Mouse (Mus musculus) left cerebral cortex, postnatal 14 days (tissue): ENCODE measurements around the gene Plekhj1. TPM values are rescaled to one million over a fixed set of nuclear protein-coding genes. Genes with fewer than 3 reads are reported as not detected.

ENCODE experiments used
- DNase-seq, 2 experiments: peaks; one replicate each; pipeline ENCODE4 v3.0.0; 2021 to 2022; ENCODE audit warnings: low spot score in 2 of 2, mixed read lengths in 1 of 2
- intact Hi-C: fragments of 180-260 bp; cut with DNase I; formaldehyde crosslinking; loops from one replicate; pipeline ENCODE4 v1.15.1; 2025
- total RNA-seq, 2 experiments: library from RNA; stranded (reverse); gene quantifications; 2 replicates each; pipeline ENCODE4 v1.2.3; 2021

Gene Plekhj1
- total RNA-seq, 2 experiments from 2014 or later, result 60.0 to 62.8 TPM

DNA sequence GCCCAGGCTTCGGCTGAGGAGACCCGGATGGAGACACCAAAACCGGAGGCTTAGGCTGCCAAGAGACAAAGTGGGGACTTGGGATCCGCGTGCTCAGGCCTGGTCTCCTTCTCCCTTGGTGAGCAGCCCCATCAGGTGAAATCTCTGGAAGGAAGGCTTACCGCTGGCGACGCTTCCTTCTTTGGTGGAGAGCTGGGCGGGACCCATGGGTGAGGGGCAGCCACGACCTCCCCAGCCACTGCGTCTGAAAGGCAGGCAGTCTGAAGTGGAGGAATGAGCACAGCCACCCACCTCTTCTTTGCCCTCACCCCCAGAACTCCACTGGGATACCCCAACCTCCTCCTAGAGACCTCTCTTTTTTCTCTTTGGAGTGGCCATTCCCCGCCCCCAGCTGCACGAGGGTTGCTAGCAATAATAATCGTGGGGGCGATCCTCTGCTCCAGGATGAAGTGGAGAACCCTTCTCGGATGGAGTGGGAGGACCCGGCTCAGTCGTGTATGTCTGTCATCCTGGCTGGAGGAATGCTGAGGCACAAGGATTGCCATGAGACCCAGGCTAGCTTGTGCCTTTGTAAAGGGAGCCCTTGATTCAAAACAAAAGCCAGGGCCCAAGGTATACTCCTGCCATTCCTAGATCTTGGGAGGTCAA lies 10.7 kb upstream of the Plekhj1 start:
- DNase-seq, result peak in 1 of 2 experiments; percentile 64
- intact Hi-C loops, result loop anchor here (5.0 kb wide), 1 partner anchor 68 kb away; no protein-coding TSS in a partner anchor

- intact Hi-C loops, result loop anchor here (5.0 kb wide), 1 partner anchor 69 kb away; no protein-coding TSS in a partner anchor
- DNase-seq, result no peak
Measured at GRCm38 (mm10) chr10:80808099-80808984, 9.9 kb upstream of the Plekhj1 start.

GRCm38 (mm10) chr10:80807057-80807627 lies 8.7 kb upstream of the Plekhj1 start:
- intact Hi-C loops, result loop anchor here (5.0 kb wide), 1 partner anchor 70 kb away; no protein-coding TSS in a partner anchor
- DNase-seq, result peak; percentile 89 to 94

DNA sequence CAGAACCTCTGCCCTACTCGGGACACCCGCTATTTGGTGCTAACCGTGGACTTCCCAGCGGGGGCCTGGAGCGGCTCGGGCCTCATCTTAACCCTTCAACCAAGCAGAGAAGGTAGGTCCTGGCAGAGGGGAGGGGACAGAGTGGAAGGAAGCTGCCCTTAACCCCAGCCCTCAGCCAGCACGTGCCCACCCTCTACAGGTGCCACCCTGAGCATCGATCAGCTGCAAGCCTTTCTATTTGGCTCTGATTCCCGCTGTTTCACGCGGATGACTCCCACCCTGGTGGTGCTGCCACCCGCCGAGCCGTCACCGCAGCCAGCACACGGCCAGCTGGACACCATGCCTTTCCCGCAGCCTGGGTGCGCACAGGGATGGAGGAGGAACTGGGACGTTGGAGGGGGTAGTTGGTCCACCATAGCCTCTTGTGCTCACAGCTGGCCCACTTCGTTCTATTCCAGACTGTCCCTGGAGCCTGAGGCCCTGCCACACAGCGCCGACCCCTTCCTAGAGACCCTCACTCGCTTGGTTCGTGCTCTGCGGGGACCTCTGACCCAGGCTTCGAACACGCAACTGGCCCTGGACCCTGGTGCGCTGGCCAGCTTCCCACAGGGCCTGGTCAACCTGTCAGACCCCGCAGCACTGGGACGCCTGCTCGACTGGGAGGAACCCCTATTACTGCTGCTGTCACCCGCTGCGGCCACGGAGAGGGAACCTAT lies 8.1 kb upstream of the Plekhj1 start:
- intact Hi-C loops, result loop anchor here (5.0 kb wide), 1 partner anchor 71 kb away; no protein-coding TSS in a partner anchor
- no peak for DNase-seq

DNA sequence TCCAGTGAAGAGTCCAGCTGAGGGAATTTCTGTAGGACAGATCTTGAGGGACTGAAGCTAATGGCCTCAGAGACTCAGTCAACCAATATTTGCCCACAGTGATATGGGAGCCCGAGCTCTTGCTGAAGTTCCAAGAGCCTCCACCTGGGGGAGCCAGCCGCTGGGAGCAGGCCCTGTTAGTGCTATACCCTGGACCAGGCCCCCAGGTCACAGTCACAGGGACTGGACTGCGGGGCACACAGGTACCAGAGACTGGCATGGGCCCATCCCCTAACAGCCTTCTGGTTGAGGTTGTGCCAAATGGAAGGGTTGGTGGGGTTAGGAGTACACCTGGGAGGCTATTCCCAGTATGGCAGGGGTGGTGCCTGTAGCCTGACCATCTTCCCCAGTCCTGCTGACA lies 7.5 kb upstream of the Plekhj1 start:
- intact Hi-C loops, result loop anchor here (5.0 kb wide), 1 partner anchor 71 kb away; no protein-coding TSS in a partner anchor
- peak; percentile 76 to 81 for DNase-seq

DNA sequence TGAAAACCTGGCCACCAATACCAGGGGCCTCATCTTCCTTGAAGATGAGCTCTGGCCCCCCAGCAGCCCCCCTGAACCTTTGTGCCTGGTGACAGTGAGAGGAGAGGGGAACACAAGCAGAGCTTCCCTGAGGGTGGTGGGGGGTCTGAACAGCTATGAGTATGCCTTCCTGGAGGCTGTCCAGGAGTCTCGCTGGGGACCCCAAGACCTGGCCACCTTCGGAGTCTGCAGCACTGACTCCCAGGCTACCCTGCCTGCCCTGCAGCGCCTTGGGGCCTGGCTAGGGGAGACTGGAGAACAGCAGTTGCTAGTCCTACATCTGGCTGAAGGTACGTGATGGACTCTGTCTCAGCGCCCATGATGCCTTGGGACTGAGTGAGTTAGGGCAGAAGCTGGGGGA lies 6.9 kb upstream of the Plekhj1 start:
- no peak for DNase-seq
- intact Hi-C loops, result loop anchor here (5.0 kb wide), 1 partner anchor 72 kb away; no protein-coding TSS in a partner anchor

GRCm38 (mm10) chr10:80804916-80805315 lies 6.5 kb upstream of the Plekhj1 start, which contains the start of gene Amh:
Gene Amh, plus strand, starts transcription at chr10:80805243.
- DNase-seq, result no peak
- intact Hi-C loops, result loop anchor here (5.0 kb wide), 1 partner anchor 72 kb away; no protein-coding TSS in a partner anchor

- intact Hi-C loops, result no loop called here
- no peak for DNase-seq
Measured at GRCm38 (mm10) chr10:80804340-80804739, 5.9 kb upstream of the Plekhj1 start.

GRCm38 (mm10) chr10:80802996-80803395 lies 4.6 kb upstream of the Plekhj1 start:
- intact Hi-C loops, result no loop called here
- no peak for DNase-seq

- DNase-seq, result no peak
- intact Hi-C loops, result no loop called here
Measured at GRCm38 (mm10) chr10:80802204-80802912, 3.9 kb upstream of the Plekhj1 start.

DNA sequence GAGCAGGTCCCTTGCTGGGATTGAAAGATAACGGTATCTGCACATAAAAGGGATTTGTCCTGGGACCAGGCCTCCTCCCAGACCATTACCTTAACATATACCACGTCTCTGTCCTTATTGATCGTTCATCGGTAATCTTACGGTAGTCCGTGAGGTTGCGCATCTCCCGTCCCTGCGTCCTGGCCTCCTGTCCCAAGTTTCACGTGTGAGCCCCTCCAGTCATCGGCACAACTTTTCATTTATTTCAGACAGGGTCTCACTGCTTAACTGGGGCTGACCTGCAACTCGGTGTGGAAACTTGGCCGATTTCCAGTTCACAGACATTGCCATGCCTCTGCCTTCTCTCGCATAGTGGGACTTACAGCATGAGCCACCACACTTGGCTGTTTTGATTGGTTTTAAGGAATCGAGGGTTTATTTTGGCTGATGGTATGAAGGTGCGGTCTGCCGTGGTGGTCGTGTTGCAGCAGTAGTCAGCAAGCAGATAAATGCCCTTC lies 692 bp upstream of the Plekhj1 start:
- intact Hi-C loops, result no loop called here
- DNase-seq, result no peak

DNA sequence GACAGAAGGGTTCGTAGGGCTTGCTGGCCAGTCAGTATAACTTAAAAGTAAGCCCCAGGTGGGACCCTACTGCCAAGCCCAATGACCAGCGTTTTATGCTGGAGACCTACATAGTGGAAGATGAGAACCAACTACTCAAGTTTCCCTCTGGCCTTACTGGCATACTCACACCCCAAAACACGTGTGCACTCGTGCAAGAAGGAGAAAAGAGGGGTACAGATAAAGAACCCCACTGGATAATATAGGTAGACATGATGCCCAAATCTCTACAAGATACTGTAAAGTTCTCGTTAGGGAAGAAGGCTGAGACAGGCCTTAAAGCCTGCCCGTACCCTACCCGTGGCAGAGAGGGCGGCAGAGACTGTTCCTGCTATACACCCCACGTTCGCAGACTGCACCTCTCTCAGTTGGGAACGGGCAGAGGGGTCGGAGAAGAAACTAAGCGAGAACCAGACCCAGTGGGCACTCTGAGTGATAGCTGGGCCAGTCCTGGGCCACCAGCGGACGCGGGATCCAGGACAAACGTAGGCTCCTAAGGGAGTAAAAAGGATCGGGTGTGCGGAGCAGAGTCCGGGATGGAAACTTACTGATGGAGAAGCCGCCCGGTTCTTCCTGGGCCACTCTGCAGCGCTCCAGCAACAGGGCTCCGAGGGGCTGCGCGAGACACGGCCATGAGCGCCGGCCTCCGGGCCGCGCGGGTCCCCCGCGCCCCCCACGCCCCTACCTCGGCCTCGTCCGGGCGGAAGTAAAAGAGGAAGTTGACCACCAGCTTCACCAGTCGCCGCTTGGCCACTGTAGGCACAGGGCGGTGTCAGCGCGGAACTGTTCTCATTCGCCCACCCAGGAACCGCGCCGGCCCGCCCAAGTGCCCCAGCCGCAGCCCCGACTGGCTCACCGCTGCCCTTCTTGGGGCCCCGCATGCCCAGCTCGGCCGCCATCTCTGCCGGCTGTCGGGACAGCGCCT lies 958 bp downstream of the Plekhj1 start:
- intact Hi-C loops, result no loop called here
- no peak for DNase-seq

GRCm38 (mm10) chr10:80796307-80796848 lies 2.0 kb downstream of the Plekhj1 start:
- no peak for DNase-seq
- intact Hi-C loops, result no loop called here

DNA sequence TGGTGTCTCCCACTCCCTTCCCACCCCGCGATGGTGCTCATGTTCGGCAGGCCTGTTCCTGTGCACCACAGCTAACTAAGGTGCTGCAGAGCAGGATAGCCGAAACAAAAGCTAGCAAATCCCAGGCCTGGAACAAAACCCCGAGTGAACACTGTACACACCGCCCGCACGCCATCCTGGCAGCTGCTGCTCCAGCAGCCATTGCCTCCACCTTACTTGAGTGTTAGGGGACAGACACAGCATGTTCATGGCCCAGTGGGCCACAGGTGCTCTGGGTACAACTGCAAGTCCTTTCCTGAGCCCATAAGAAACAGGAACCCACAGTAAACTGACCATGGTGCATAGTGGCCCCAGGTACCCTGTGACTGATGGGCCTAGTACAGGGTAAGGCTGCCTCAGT lies 3.7 kb downstream of the Plekhj1 start:
- intact Hi-C loops, result no loop called here
- DNase-seq, result no peak

GRCm38 (mm10) chr10:80793803-80794202 lies 4.6 kb downstream of the Plekhj1 start:
- DNase-seq, result no peak
- intact Hi-C loops, result no loop called here

- intact Hi-C loops, result no loop called here
- DNase-seq, result no peak
Measured at GRCm38 (mm10) chr10:80793033-80793784, 5.2 kb downstream of the Plekhj1 start.
